Mouse (Mus musculus) testis, postnatal 14 days (tissue): ENCODE measurements at regions not wholly inside any gene's neighbourhood (a gene's known extent, or its start where the extent isn't known, plus 50 kb on each side); places are given as distances from the start of the nearest gene placed in this dataset.

Experiments used
- DNase-seq: peaks from one replicate; pipeline ENCODE4 v3.0.0; 2021; ENCODE audit warnings: low spot score

- DNase-seq = no peak
Observed at GRCm38 (mm10) chr7:111241538-111241937, 158.7 kb upstream of the Eif4g2 start.

GRCm38 (mm10) chr7:111240234-111240826 lies 157.5 kb upstream of the Eif4g2 start:
- DNase-seq = no peak

DNA sequence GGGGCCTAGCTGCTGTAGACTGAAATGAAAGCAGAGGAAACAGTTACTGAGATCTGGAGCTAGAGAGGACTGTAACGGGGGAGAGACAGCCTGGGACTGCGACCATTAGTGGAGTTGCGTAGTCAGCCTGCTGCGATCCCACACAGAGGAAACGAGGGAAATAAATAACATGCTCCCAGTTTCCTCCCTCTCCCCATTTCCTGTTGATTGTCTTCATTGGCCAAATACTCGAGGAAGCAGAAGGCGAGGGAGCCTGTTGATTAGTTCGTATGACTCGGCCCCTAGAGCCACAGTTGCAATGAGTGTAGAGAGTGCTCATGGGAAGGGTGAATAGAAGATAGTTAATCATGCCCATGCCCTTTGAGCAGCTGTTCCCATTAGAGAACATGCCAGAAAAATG lies 155.0 kb upstream of the Eif4g2 start:
- DNase-seq = no peak

- no peak for DNase-seq
Observed at GRCm38 (mm10) chr7:111230630-111231029, 147.8 kb upstream of the Eif4g2 start.

DNA sequence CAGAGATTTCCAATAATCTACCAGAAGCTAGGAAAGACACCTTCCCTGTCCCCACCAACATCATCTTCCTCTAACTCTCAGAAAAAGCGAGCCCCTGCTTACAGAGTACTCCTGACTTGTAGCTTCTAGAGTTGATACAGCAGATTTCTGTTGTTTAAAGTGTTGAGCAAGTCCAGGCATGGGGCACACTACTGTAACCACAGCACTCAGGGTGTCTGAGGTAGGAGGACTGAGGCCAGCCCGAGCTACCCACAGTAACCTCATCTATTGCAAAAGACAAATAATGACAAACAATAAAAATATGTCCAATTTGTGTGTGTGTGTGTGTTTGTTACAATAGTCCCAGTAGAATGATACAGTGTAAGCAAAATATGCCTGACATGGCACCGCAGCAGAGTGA lies 144.3 kb upstream of the Eif4g2 start:
- DNase-seq = no peak

DNA sequence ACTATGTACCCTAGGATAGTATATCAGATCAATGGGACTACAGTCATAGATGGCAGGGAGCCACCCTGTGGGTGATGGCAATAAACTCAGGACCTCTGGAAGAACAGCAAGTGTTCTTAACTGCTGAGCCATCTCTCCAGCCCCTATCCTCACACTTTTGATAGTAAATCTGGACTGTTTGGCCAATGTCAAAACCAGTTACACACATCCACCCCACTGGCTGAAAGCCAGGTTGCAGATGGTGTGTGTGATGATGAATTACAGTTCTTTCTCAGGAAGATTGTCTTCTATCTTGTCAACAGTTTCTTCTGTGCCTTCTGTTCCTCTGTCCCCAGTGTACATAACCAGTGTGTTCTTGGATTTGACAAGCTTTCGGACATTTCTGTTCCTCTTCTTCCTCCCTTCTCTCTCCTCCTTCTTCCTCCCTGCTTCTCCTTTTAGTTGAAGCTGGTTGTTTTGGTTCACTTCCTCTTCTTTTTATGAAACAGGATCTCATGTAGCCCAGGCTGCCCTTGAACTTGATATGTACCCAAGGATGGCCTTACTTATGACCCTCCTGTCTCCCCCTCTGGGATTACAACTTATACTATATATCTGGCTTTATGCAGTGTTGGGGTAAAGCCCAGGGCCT lies 143.3 kb upstream of the Eif4g2 start:
- DNase-seq = no peak

DNA sequence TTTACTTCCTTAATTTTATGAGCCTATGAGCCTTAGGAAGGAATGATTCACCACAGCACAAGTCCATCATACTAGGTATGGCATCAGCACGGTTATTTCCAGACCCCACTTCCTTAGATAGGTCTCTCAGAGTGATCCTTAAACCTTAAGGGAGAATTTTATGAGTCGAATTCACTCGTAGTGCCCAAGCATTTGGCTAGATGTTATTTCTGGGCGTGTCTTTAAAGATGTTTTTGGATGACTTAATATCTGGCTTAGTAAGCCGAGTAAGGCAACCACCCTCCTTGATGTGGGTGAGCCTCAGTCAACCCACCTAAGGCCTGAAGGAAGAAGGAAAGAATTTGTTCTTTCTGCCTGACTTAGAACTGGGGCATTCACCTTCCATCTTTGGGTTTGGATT lies 132.8 kb upstream of the Eif4g2 start:
- DNase-seq = no peak

- no peak for DNase-seq
Observed at GRCm38 (mm10) chr7:111214226-111214906, 131.5 kb upstream of the Eif4g2 start.

DNA sequence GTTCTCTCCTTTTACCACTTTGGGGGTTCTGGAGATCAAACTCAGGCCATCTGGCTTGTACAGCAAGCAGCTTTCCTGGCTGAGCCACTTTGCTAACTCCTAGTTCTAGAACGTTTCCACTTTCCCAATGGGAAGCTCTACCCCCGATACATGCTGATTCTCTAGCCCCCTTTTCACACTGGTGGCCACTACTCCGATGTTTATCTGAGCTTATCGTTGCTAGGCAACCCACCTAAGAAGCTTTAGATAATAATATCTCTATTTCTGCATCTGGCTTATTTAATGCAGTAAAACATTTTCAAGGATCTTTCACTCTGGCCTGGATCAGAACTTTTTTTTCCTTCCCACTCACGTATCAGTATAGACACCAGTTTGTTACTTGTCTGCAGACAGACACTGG lies 129.4 kb upstream of the Eif4g2 start:
- DNase-seq = no peak

- no peak for DNase-seq
Observed at GRCm38 (mm10) chr7:111211641-111212040, 128.8 kb upstream of the Eif4g2 start.

- DNase-seq = no peak
Observed at GRCm38 (mm10) chr7:111210282-111210681, 127.5 kb upstream of the Eif4g2 start.

GRCm38 (mm10) chr7:111205876-111206275 lies 123.0 kb upstream of the Eif4g2 start:
- DNase-seq = no peak

DNA sequence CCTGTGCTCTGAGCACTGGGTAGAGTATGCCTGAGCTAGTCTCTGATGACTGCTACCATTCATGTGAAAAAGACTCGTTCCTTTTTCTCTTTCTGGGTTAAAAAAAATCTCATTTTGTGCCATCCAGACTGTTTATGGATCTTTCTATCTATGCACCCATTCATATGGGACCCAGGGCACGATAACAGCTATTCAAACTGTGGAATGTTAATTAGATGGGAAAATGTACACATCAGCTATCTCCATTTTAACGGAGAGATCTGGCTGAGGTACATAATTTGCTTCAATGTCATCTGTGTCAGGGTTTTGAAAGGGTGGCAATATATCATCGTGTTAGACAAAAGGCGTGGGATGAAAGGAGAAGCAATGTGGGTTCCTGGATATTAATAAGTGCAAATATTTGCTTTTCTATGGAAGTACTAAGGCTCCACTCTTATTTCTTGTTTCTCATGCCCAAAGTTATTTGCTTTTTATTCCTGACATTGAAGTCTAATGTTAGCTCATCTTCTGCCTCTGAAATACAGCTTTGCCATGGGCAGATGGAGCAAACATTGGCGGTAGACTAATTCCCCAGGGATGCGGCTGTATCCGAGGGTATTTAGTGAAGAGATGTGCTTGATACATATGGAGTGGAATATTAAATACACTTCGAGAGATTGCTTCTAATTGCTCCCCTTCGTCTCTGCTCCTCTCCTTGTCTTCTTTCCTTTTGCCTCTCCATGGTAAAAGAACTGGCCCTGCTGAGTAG lies 116.0 kb upstream of the Eif4g2 start:
- no peak for DNase-seq

DNA sequence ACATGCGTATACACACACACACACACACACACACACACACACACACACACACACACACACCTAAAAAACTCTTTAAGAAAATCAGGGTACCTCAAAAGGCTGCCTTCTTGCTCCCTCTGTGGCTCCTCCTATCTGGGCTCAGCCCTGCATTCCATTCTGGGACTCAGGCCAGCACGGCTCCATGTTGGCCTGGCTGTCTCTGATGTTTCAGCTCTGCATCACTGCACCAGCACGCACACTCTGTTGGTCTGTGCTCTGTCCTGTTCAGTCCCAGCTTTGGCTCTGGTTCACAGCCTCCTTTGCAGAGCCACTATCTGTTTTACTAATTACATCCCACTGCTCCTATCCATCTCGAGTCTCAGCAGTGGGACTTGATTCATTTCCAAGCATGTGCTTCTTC lies 108.8 kb upstream of the Eif4g2 start:
- no peak for DNase-seq

DNA sequence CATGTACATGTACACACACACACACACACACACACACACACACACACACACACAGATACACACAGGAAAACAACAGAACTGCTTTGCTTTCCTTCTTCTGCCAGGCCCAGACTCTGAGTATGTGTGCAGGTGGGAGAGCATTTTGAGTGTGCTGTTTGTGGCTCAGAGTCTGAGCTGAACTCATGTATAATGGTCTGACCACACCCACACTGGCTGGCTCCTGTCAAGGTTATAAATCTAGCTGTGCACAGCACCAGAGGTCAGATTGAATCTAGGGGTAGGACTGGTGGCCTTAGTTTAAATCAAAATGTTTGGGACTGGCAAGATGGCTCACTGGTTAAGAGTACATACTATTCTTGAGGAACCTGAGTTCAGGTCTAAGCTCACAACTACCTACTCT lies 108.4 kb upstream of the Eif4g2 start:
- DNase-seq = no peak

DNA sequence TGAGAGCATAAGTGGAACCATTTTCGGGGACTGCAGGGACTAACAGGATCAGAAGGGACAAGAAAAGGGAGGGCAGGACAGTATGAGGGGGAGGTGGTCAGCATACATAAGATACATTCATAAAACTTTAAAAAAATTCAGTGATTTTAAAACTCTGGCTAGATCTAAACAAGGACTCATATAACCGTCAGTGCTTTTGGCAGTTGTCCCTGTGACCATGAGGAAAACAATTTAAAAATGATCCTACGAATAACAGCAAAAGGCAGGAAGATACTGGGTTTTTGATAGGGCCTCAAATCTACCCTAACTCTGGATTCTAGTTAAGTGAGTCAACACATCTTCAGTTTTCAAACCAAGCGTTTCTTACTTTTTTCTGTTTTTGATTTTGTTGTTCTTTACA lies 106.9 kb upstream of the Eif4g2 start:
- no peak for DNase-seq

DNA sequence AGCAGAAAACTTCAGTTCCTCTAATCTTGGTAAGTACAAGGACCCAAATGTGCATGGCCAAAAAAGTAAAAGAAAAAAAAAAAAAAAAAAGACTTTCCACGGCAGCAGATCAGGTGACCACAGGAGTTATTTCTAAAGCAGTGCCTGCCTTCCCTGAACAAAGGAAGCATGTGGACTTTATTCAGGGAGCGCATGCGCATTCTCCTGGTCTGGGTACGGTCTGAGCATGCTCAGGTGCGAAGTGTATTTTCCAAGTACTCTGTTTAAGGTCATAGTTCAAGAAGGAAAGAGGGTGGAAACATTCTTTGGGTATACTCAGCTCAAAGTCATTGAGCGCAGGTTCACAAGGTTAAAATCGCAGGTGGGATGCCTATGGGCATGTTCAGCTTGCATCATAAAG lies 103.1 kb upstream of the Eif4g2 start:
- DNase-seq = no peak

DNA sequence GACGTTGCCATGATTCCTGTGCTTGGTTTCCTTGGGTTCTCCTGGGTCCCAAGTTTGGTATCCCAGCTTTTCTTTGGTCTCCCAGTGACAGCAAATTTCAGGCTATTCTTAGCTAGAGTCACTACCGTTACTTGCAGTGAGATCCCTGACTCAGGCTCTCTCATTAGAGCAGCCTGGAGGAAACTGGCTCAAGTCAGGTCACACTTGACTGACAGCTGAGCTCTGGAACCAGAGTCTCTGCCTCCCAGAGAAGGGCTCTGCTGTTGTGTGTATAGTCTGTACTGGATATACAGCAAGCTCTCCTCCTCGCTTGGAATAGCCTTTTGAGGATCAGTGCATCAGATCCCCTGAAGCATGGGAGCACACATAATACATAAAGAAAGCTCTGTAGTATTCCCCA lies 100.7 kb upstream of the Eif4g2 start:
- no peak for DNase-seq

- DNase-seq = no peak
Observed at GRCm38 (mm10) chr7:111182319-111182718, 99.5 kb upstream of the Eif4g2 start.

- peak; percentile 75 for DNase-seq
Observed at GRCm38 (mm10) chr7:111179401-111180271, 96.8 kb upstream of the Eif4g2 start.

- no peak for DNase-seq
Observed at GRCm38 (mm10) chr7:111174393-111175124, 91.7 kb upstream of the Eif4g2 start.
